Mouse (Mus musculus) WW6 (cell line): Measurements from ENCODE around the gene Adamts9.

Experiments used
- DNase-seq: peaks from one replicate; pipeline ENCODE4 v3.0.0-alpha.2; 2013; ENCODE audit warnings: low read depth, low spot score

The Adamts9 gene

GRCm38 (mm10) chr6:92860285-92860912 lies 82.9 kb downstream of the Adamts9 start:
- no peak for DNase-seq

- DNase-seq = no peak
Measured at GRCm38 (mm10) chr6:92858721-92859510, 84.4 kb downstream of the Adamts9 start.

- DNase-seq = no peak
Measured at GRCm38 (mm10) chr6:92857761-92858160, 85.5 kb downstream of the Adamts9 start.

- no peak for DNase-seq
Measured at GRCm38 (mm10) chr6:92854873-92855272, 88.4 kb downstream of the Adamts9 start.

- DNase-seq = no peak
Measured at GRCm38 (mm10) chr6:92850250-92850649, 93.0 kb downstream of the Adamts9 start.

GRCm38 (mm10) chr6:92849208-92849607 lies 94.1 kb downstream of the Adamts9 start:
- DNase-seq = no peak

- DNase-seq = no peak
Measured at GRCm38 (mm10) chr6:92846614-92847013, 96.7 kb downstream of the Adamts9 start.

GRCm38 (mm10) chr6:92845898-92846297 lies 97.4 kb downstream of the Adamts9 start:
- DNase-seq = no peak

GRCm38 (mm10) chr6:92843474-92843873 lies 99.8 kb downstream of the Adamts9 start:
- peak; percentile 22 for DNase-seq

GRCm38 (mm10) chr6:92842000-92842399 lies 101.3 kb downstream of the Adamts9 start:
- no peak for DNase-seq

GRCm38 (mm10) chr6:92831106-92831505 lies 112.2 kb downstream of the Adamts9 start:
- DNase-seq = no peak

GRCm38 (mm10) chr6:92829148-92829547 lies 114.1 kb downstream of the Adamts9 start:
- no peak for DNase-seq

- DNase-seq = no peak
Measured at GRCm38 (mm10) chr6:92827360-92827759, 115.9 kb downstream of the Adamts9 start.

GRCm38 (mm10) chr6:92826561-92826960 lies 116.7 kb downstream of the Adamts9 start:
- no peak for DNase-seq

- DNase-seq = no peak
Measured at GRCm38 (mm10) chr6:92823991-92824390, 119.3 kb downstream of the Adamts9 start.

- DNase-seq = no peak
Measured at GRCm38 (mm10) chr6:92822006-92822405, 121.3 kb downstream of the Adamts9 start.

- no peak for DNase-seq
Measured at GRCm38 (mm10) chr6:92821606-92822005, 121.7 kb downstream of the Adamts9 start.

GRCm38 (mm10) chr6:92817661-92818060 lies 125.6 kb downstream of the Adamts9 start:
- no peak for DNase-seq

GRCm38 (mm10) chr6:92816311-92816751 lies 127.0 kb downstream of the Adamts9 start, which contains the start of gene A730049H05Rik:
A730049H05Rik (plus strand) TSS chr6:92816478.
- DNase-seq = peak; percentile 28

- no peak for DNase-seq
Measured at GRCm38 (mm10) chr6:92812702-92813370, 130.5 kb downstream of the Adamts9 start.

GRCm38 (mm10) chr6:92811566-92811965 lies 131.7 kb downstream of the Adamts9 start:
- no peak for DNase-seq

GRCm38 (mm10) chr6:92810628-92811027 lies 132.7 kb downstream of the Adamts9 start:
- no peak for DNase-seq
